Mouse (Mus musculus) bone marrow macrophage, adult 2 months (primary cell): ENCODE data around the gene Trappc3l.

Source experiments
- CTCF ChIP-seq: IDR thresholded peaks from 2 replicates; pipeline ENCODE4 v1.5.1; 2012; ENCODE audit warnings: low read depth, mild to moderate bottlenecking, low read length, moderate library complexity
- POLR2A ChIP-seq: IDR thresholded peaks from 2 replicates; pipeline ENCODE4 v1.6.1; 2012; ENCODE audit warnings: mild to moderate bottlenecking, low read depth, low read length, borderline replicate concordance

- TF ChIP-seq CTCF (no peak), POLR2A (no peak)
Observed at GRCm38 (mm10) chr10:34090481-34090880, 53.1 kb downstream of the Trappc3l start.
